ENCODE assay signal across 9 mouse cellular contexts in genomic region chr15:103308876-103309580, GRCm38 (mm10). TPM values are rescaled to one million over a fixed set of nuclear protein-coding genes. Genes with fewer than 3 reads are reported as not detected.
DNase-seq lines count a peak whose midpoint lies in the region; ATAC-seq and TF ChIP-seq lines count a peak whose summit lies in the region.
"Had no signal": no experiment of that assay in that cellular context is flagged by ENCODE, and none has a peak within 500 bp of the region (broad histone marks: within the 10 kb centered on the region; RNA-seq: fewer than 3 reads in every experiment).

No protein-coding gene starts in this region.

- no peak for TF ChIP-seq EP300 in ES-Bruce4 (IDR thresholded peaks at IDR 0.05; ENCODE audit: insufficient read depth, low read depth, low read length)

- peak overlapping the region; percentile 66 for H3K9ac ChIP-seq in heart, embryonic 13.5 days
- H3K9ac ChIP-seq in ES-Bruce4 (ENCODE audit: low read depth, poor library complexity, severe bottlenecking) = peak overlapping the region; percentile 11; the same call in 1 of the 2 replicates
- 0 out of 2 replicates have a peak overlapping the region, but pooled peaks have one; percentile 21 for H3K9ac ChIP-seq in forebrain, embryonic 15.5 days (replicated peaks)
- H3K9ac ChIP-seq in liver, embryonic 16.5 days (ENCODE audit: low read depth, low read length) = peak overlapping the region; percentile 8; the same call in 1 of the 2 replicates

- no peak for DNase-seq in heart, postnatal 25 days (ENCODE audit: low spot score)
- no peak for DNase-seq in adipocyte (ENCODE audit: low spot score)
- no peak for DNase-seq in T-cell, adult 2 months (ENCODE audit: low spot score)
- DNase-seq in retina, postnatal 1 day = no peak

- H3K9me3 ChIP-seq in heart, embryonic 13.5 days = no peaks in the 10 kb centered on the region
- H3K9me3 ChIP-seq in ES-Bruce4 (replicated peaks; ENCODE audit: control insufficient read depth, insufficient read depth, low read length, poor library complexity, severe bottlenecking) = no peaks in the 10 kb centered on the region
- no peaks in the 10 kb centered on the region for H3K9me3 ChIP-seq in forebrain, embryonic 15.5 days
- no peaks in the 10 kb centered on the region for H3K9me3 ChIP-seq in liver, embryonic 16.5 days (replicated peaks; ENCODE audit: control insufficient read depth, low read length)

- ATAC-seq in heart, embryonic 13.5 days (ENCODE audit: extremely low read depth, insufficient number of reproducible peaks, low FRiP score, low TSS enrichment) = no peak
- no peak for ATAC-seq in forebrain, embryonic 15.5 days (replicated peaks)
- ATAC-seq in liver, embryonic 16.5 days (ENCODE audit: low read depth) = no peak

- peak overlapping the region; percentile 31 for H3K4me3 ChIP-seq in heart, embryonic 13.5 days
- peak overlapping the region; percentile 1 for H3K4me3 ChIP-seq in ES-Bruce4 (ENCODE audit: low read depth, low read length)
- no peak overlapping the region for H3K4me3 ChIP-seq in forebrain, embryonic 15.5 days
- peak overlapping the region; percentile 23; the same call in 1 of the 2 replicates for H3K4me3 ChIP-seq in liver, embryonic 16.5 days (ENCODE audit: low read depth, low read length)

- no peak for TF ChIP-seq POLR2A in ES-Bruce4 (IDR thresholded peaks at IDR 0.05; ENCODE audit: insufficient read depth, low read length)

- peaks cover 45% of the 10 kb centered on the region for H3K4me1 ChIP-seq in heart, embryonic 13.5 days
- H3K4me1 ChIP-seq in ES-Bruce4 (ENCODE audit: control insufficient read depth, insufficient read depth, low read length) = peaks cover 1% of the 10 kb centered on the region
- H3K4me1 ChIP-seq in forebrain, embryonic 15.5 days = peaks cover 29% of the 10 kb centered on the region
- H3K4me1 ChIP-seq in liver, embryonic 16.5 days (ENCODE audit: control insufficient read depth, low read depth, low read length) = peaks cover 42% of the 10 kb centered on the region

- TF ChIP-seq CTCF in ES-Bruce4 (IDR thresholded peaks at IDR 0.05; ENCODE audit: low read depth, low read length) = no peak

- 54% methylated on average over 26 of the region's 26 CpGs for WGBS in heart, embryonic 13.5 days
- WGBS in forebrain, embryonic 15.5 days = 63% methylated on average over 26 of the region's 26 CpGs
- 63% methylated on average over 26 of the region's 26 CpGs for WGBS in liver, embryonic 16.5 days (ENCODE audit: insufficient replicate concordance)

- peaks cover 19% of the 10 kb centered on the region for H3K27me3 ChIP-seq in heart, embryonic 13.5 days (replicated peaks)
- H3K27me3 ChIP-seq in ES-Bruce4 (ENCODE audit: control insufficient read depth, insufficient read depth, low read length, poor library complexity, severe bottlenecking) = no peaks in the 10 kb centered on the region
- H3K27me3 ChIP-seq in forebrain, embryonic 15.5 days = no peaks in the 10 kb centered on the region
- H3K27me3 ChIP-seq in liver, embryonic 16.5 days (ENCODE audit: control insufficient read depth, insufficient read depth, low read depth, low read length) = peaks cover 31% of the 10 kb centered on the region

- H3K4me2 ChIP-seq in heart, embryonic 13.5 days = peak overlapping the region; percentile 64
- peak overlapping the region; percentile 4; the same call in 1 of the 2 replicates for H3K4me2 ChIP-seq in forebrain, embryonic 15.5 days (replicated peaks)
- H3K4me2 ChIP-seq in liver, embryonic 16.5 days (ENCODE audit: low read depth, low read length) = peak overlapping the region; percentile 46

- H3K27ac ChIP-seq in heart, embryonic 13.5 days (replicated peaks) = no peak overlapping the region
- no peak overlapping the region for H3K27ac ChIP-seq in ES-Bruce4 (ENCODE audit: insufficient read depth, low read length)
- H3K27ac ChIP-seq in forebrain, embryonic 15.5 days (replicated peaks) = no peak overlapping the region
- H3K27ac ChIP-seq in liver, embryonic 16.5 days (ENCODE audit: low read length) = no peak overlapping the region; the same call in 1 of the 2 replicates

- intact Hi-C loops in heart, postnatal 25 days (cut with DNase I) = loop anchor here (5.0 to 10.0 kb wide), 2 partner anchors 54 to 107 kb away; partner anchors contain the start of gene Nfe2

- no peaks in the 10 kb centered on the region for H3K36me3 ChIP-seq in heart, embryonic 13.5 days
- no peaks in the 10 kb centered on the region for H3K36me3 ChIP-seq in ES-Bruce4 (ENCODE audit: control insufficient read depth, insufficient read depth, low read length, poor library complexity, severe bottlenecking)
- no peaks in the 10 kb centered on the region for H3K36me3 ChIP-seq in forebrain, embryonic 15.5 days
- H3K36me3 ChIP-seq in liver, embryonic 16.5 days (ENCODE audit: control insufficient read depth, insufficient read depth) = no peaks in the 10 kb centered on the region

RNA-seq across cellular contexts. Expression of gene Gpr84, which starts 1.4 kb away (rescaled TPM):
- polyA plus RNA-seq in heart, embryonic 13.5 days (2015; fragmentation: Nextera tagmentation; extraction: Ambion mirVana) = 0.28 and 0.36 TPM in 2 replicates
- not detected for total RNA-seq in heart, postnatal 25 days (2021)
- not detected in 2 replicates for polyA plus RNA-seq in ES-Bruce4 (2011; ENCODE audit: insufficient read depth, insufficient read length, low read depth, missing spikeins)
- 0.28 and 0.37 TPM in 2 replicates for polyA plus RNA-seq in forebrain, embryonic 15.5 days (2015; fragmentation: Nextera tagmentation; extraction: Ambion mirVana)
- 1.0 and 1.1 TPM in 2 replicates for polyA plus RNA-seq in liver, embryonic 16.5 days (2015; fragmentation: Nextera tagmentation; extraction: Ambion mirVana)

RNA-seq across cellular contexts. Expression of gene Zfp385a, which starts 30.9 kb away (rescaled TPM):
- 8.3 and 8.9 TPM in 2 replicates for polyA plus RNA-seq in heart, embryonic 13.5 days (2015; fragmentation: Nextera tagmentation; extraction: Ambion mirVana)
- 10 to 100 TPM; 12.5 to 13.7 TPM for total RNA-seq in heart, postnatal 25 days (2021)
- 26.8 and 29.6 TPM in 2 replicates for polyA plus RNA-seq in ES-Bruce4 (2011; ENCODE audit: insufficient read depth, insufficient read length, low read depth, missing spikeins)
- 12.7 and 13.0 TPM in 2 replicates for polyA plus RNA-seq in forebrain, embryonic 15.5 days (2015; fragmentation: Nextera tagmentation; extraction: Ambion mirVana)
- 5.5 and 7.0 TPM in 2 replicates for polyA plus RNA-seq in liver, embryonic 16.5 days (2015; fragmentation: Nextera tagmentation; extraction: Ambion mirVana)

RNA-seq across cellular contexts. Expression of gene Copz1, which starts 36.5 kb away (rescaled TPM):
- polyA plus RNA-seq in heart, embryonic 13.5 days (2015; fragmentation: Nextera tagmentation; extraction: Ambion mirVana) = 163 and 178 TPM in 2 replicates
- total RNA-seq in heart, postnatal 25 days (2021) = 10 to 100 TPM; 51.8 to 53.4 TPM
- 140 and 145 TPM in 2 replicates for polyA plus RNA-seq in ES-Bruce4 (2011; ENCODE audit: insufficient read depth, insufficient read length, low read depth, missing spikeins)
- polyA plus RNA-seq in forebrain, embryonic 15.5 days (2015; fragmentation: Nextera tagmentation; extraction: Ambion mirVana) = 215 and 220 TPM in 2 replicates
- 194 TPM in 2 replicates for polyA plus RNA-seq in liver, embryonic 16.5 days (2015; fragmentation: Nextera tagmentation; extraction: Ambion mirVana)

RNA-seq across cellular contexts. Expression of gene Nfe2, which starts 50.8 kb away (rescaled TPM):
- polyA plus RNA-seq in heart, embryonic 13.5 days (2015; fragmentation: Nextera tagmentation; extraction: Ambion mirVana) = 7.2 and 8.2 TPM in 2 replicates
- under 1 TPM; 0.42 to 0.64 TPM for total RNA-seq in heart, postnatal 25 days (2021)
- polyA plus RNA-seq in ES-Bruce4 (2011; ENCODE audit: insufficient read depth, insufficient read length, low read depth, missing spikeins) = not detected in 2 replicates
- 0.38 and 0.63 TPM in 2 replicates for polyA plus RNA-seq in forebrain, embryonic 15.5 days (2015; fragmentation: Nextera tagmentation; extraction: Ambion mirVana)
- polyA plus RNA-seq in liver, embryonic 16.5 days (2015; fragmentation: Nextera tagmentation; extraction: Ambion mirVana) = 202 and 220 TPM in 2 replicates
- total RNA-seq: CH12.LX had no signal

RNA-seq across cellular contexts. Expression of gene Itga5, which starts 57.5 kb away (rescaled TPM):
- 76.4 and 78.0 TPM in 2 replicates for polyA plus RNA-seq in heart, embryonic 13.5 days (2015; fragmentation: Nextera tagmentation; extraction: Ambion mirVana)
- 10 to 100 TPM; 48.1 to 48.2 TPM for total RNA-seq in heart, postnatal 25 days (2021)
- 35.6 and 39.5 TPM in 2 replicates for polyA plus RNA-seq in ES-Bruce4 (2011; ENCODE audit: insufficient read depth, insufficient read length, low read depth, missing spikeins)
- polyA plus RNA-seq in forebrain, embryonic 15.5 days (2015; fragmentation: Nextera tagmentation; extraction: Ambion mirVana) = 5.7 and 7.2 TPM in 2 replicates
- polyA plus RNA-seq in liver, embryonic 16.5 days (2015; fragmentation: Nextera tagmentation; extraction: Ambion mirVana) = 18.4 and 19.6 TPM in 2 replicates

Comparison
In these comparisons a context has a peak if more than half of its experiments do, and no peak if none do; other contexts are left out.
1. H3K4me2 ChIP-seq: peak in every context shown above with its lines; median percentile 64 in heart, embryonic 13.5 days; 46 in liver, embryonic 16.5 days; 4 in forebrain, embryonic 15.5 days.
2. H3K9ac ChIP-seq: peak in every context shown above with its lines; median percentile 66 in heart, embryonic 13.5 days; 21 in forebrain, embryonic 15.5 days; 11 in ES-Bruce4; 8 in liver, embryonic 16.5 days.